Mouse (Mus musculus) left cerebral cortex, postnatal 10 days (tissue): ENCODE measurements around the gene Gsk3a. TPM values are rescaled to one million over a fixed set of nuclear protein-coding genes. Genes with fewer than 3 reads are reported as not detected.
A peak's percentile ranks its signal among the peaks of the same experiment; 100 is the strongest.
"Not testable (repeated sequence)": the region's sequence is repeated elsewhere in the genome, so short reads cannot be mapped to it uniquely, and the experiment has no call there.

Experiments used
- DNase-seq, 2 experiments: peaks; one replicate each; pipeline ENCODE4 v3.0.0; 2021 to 2022; ENCODE audit warnings: low spot score in 2 of 2, mixed read lengths in 1 of 2; ENCODE audit errors: extremely low spot score in 1 of 2
- intact Hi-C: fragments of 180-260 bp; cut with DNase I; formaldehyde crosslinking; loops from one replicate; pipeline ENCODE4 v1.15.1; 2025
- total RNA-seq, 2 experiments: library from RNA; stranded (reverse); gene quantifications; 2 replicates each; pipeline ENCODE4 v1.2.3; 2021

Gene Gsk3a
- total RNA-seq, 2 experiments from 2014 or later, result 205 TPM

GRCm38 (mm10) chr7:25274996-25275395, 37.3 kb upstream of the Gsk3a start:
- intact Hi-C loops, result loop anchor here (2.0 kb wide), 1 partner anchor 28 kb away; no protein-coding TSS in a partner anchor
- no peak for DNase-seq

DNA sequence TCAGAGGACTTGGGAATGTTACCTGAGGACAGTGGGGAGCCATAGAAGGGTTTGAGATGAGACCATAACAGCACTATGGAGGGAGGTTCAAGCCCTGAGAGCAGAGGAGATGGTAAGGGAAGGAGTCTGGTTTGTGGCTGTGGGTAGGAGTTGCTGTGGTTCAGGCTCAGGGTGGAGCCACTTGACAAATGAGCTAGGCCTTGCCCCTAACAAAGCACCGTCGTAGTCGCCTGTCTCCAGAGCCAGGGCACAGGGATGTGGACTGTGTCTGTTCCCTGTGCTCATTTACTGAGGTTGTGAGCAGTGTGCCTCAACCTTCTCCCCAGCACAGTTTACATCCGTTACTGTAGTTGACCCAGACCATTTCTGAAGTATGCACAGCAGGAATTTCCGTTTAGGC, 36.9 kb upstream of the Gsk3a start:
- DNase-seq, result no peak
- intact Hi-C loops, result loop anchor here (2.0 kb wide), 1 partner anchor 28 kb away; no protein-coding TSS in a partner anchor

DNA sequence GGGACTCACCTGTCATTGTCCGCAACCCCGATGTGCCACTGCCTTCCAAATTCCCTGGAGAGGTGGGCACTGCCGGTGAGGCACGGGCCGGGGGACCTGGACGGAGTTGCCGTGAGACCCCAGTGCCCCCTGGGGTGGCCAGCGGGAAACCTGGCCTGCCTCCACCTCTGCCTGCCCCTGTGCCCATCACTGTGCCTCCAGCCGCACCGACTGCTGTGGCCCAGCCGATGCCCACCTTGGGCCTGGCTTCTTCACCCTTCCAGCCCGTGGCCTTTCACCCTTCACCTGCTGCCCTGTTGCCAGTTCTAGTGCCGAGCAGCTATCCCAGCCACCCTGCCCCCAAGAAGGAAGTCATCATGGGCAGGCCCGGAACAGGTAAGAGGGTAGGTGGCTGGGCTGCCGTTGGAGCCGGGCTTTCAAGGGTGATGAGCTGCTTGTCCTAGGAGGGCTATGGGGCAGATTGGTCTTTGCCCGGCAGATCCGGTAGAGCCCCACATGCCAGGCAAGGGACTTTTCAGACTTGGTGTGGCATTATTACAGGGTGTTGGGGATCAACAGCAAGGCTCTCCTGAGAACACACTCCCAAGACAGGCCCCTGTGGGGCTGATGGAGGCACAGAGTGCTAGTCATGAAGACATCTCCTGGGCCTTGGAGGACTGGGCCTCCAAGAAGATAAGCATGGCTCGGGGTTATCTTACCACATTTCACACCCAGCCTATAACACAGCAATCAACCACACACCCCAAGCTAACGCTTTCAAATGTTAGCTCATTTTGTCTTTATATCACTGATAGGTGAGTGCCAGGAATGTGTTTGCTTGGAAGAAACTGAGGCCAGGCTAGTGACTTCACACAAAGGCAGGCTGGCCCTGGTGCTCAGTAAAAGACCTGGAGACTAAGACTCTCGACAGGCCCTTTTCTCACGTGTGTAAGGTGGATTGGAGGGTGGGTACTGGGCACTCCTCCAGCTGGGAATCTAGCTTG, 35.9 kb upstream of the Gsk3a start:
- intact Hi-C loops, result loop anchor here (2.0 kb wide), 1 partner anchor 27 kb away; no protein-coding TSS in a partner anchor

DNA sequence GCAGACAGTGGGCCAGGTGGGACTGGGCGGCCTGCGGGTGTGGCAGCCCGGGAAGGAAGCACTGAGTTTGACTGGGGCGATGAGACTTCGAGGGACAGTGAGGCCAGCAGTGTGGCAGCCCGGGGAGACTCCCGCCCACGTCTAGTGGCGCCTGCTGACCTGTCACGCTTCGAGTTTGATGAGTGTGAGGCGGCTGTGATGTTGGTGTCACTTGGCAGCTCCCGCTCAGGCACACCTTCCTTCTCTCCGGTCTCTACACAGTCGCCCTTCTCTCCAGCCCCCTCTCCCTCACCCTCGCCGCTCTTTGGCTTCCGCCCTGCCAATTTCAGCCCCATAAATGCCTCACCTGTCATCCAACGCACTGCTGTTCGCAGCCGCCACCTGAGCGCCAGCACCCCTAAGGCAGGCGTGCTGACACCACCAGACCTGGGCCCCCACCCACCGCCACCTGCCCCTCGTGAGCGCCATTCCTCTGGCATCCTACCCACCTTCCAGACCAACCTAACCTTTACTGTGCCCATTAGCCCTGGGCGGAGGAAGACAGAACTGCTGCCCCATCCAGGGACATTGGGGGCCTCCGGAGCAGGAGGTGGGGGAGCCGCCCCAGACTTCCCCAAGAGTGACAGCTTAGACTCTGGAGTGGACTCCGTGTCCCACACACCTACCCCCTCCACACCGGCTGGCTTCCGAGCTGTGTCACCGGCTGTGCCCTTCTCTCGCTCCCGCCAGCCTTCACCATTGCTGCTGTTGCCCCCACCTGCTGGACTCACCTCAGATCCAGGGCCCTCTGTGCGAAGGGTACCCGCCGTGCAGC, 35.0 kb upstream of the Gsk3a start:
- intact Hi-C loops, result no loop called here
- no peak for DNase-seq

More for the DNA sequence above, 35.9 kb upstream of the Gsk3a start:
- DNase-seq, result no peak

GRCm38 (mm10) chr7:25271651-25272444, 34.2 kb upstream of the Gsk3a start:
- DNase-seq, result no peak
- intact Hi-C loops, result no loop called here

DNA sequence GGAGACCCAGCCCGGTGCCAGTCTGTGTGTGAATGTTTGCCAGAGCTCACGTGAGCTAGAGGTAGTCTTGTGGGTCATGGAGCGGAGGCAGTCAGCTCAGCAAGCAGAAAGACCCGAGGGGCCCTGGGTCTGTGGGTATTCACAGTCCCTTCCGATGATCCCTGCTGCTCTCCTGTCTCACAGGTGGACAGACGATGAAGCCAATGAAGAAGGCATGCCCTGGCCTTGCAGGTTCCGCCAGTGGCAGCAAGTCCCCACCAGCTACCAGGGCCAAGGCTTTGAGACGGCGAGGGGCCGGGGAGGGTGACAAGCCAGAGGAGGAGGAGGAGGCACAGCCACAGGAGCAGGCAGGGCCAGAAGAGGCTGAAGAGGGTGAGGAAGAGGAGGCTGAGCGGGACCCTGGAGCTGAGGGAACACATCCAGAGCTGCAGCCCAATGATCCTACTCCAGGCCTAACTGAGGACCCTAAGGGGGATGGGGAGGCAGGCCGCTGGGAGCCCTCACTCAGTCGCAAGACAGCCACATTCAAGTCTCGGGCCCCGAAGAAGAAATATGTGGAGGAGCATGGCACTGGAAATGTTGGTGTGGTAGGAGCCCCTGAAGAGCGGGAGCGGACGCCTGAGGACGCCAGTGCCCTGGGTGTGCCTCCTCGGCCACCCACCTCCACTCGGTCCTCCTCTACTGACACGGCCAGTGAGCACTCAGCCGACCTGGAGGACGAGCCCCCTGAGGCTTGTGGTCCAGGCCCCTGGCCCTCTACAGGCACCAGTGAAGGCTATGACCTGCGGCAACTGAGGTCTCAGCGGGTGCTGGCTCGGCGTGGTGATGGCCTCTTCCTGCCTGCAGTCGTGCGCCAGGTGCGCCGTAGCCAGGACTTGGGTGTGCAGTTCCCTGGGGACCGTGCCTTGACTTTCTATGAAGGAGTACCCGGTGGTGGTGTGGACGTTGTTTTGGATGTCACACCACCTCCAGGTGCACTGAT, 33.3 kb upstream of the Gsk3a start:
- no peak for DNase-seq

DNA sequence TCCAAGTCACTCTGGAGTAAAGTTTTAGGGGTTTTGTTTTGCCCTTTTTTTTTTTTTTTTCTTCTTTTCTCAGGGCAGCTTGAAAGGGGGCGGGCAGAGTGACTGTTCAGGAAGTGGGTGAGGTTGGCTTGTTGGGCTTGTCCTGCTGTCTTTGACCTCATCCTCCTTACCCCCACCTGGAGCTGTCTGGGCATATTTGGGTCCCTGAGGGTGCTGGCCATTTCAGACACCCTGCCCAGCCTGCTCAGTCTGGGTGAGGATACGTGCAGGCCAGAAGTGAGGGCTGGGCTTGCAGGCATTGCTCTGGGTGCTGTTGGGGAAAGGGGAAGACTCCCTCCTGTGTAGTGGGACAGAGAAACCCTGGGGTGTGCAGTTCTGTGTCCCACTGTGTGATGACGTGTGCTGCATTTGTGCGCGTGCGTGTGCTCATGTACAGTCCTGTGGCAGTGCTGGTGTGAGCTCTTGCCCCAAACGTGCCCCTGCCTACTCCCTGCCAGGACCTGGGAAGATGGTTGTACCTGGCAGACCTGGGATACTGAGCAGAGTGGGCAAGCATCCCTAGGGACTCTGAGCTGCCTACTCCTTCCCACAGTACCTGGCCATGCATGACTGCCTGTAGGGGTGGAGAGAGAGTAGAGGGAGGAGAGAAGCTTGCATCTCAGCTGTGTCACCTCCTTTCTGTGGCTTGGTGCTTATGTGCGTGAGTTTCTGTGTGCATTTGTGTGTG, 32.1 kb upstream of the Gsk3a start:
- no peak for DNase-seq
- intact Hi-C loops, result no loop called here

More for the DNA sequence above, 33.3 kb upstream of the Gsk3a start:
- intact Hi-C loops, result no loop called here

DNA sequence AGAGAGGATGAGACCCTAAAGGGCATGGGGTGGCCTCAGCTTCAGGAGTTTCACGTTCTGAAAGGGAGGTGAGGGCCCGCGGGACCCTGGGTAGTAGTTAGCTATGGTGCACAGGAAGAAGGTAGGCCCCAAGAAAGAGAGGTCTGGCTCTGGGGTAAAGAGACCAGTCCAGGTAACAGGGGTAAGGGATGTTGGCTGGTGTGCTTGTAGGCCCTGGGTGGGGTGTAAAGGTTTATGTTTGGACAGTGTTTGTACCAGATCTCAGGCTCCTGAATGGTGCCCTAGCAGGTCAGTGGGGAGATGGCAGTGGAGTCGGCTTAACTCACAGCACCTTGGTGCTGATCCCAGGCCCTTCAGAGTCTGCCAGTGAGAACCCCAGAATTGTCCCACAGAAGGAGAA, 31.4 kb upstream of the Gsk3a start:
- DNase-seq, result no peak
- intact Hi-C loops, result no loop called here

DNA sequence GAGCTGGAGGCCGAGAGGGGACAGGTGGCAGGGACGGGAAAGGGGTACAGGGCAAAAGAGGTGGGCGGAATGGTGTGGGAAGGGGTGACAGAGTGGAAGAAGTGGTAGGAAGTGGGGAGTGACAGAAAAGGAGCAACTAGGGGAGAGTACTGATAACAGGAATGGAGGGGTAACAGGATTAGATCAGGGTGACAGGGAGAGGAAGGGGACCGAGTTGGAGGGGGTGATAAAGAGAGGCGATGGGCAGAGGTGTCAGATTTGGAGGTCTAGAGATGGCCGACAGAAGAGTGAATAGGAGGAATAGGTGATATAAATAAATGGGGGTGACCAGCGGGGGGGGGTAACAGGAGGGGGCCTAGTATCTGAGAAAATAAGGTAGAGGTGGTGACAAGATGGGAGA, 30.9 kb upstream of the Gsk3a start:
- no peak for DNase-seq
- intact Hi-C loops, result no loop called here

DNA sequence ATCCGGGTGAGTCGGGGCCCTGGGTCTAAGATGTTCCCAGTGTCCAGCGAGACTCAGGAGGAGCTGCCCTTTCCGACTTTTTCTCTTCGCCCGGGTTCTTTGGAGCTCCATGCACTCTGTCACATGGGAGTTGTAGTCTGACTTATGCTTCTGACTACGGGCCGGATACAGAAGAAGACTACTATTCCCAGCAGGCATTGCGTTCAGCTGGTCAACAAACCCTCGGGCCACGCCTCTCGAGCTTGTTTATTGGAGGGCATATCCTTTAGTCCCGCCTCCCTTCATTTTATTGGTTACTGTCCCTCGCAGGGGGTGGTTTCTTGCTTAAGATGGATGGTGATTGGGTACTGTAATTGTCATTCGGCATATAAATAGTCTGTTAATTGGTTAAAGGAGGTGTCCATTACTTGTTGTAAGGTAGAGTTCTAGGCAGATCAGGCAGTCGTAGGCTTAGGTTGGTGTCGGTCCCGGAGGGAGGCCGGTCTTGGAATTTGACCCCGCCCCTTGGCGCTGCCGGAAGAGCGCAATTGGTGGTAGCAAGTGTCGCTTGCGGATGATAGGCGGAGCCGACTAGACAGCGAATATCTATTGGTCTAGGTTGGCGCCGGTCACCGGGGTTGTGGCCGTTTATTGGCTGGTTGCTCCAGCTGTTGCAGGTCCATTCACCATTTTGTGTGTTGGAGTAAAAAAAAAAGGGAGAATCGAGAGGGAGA, 30.3 kb upstream of the Gsk3a start:
- DNase-seq, result peak; percentile 100

DNA sequence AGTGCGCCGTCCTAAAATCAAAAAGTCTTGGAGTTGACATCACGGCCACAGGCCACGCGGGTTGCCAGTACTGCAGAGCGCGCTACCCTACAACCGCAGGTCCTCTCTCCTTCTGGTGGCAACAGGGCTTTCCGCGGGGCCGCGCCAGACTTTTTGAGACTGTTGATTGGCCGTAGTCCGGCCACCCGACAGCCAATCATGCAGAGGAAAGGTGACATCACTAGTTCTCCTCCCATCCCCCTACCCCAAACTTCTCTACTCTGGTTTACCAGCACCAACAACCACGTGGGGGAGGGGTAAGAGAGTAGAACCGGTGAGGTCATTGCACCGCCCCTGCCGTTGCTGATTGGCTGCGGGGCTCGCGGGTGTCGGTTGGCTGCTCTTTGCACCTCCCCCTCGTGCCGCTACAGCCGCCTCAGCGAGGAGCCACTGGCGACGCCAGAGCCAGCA, 29.7 kb upstream of the Gsk3a start, which contains the start of gene Cic:
Gene Cic, plus strand, starts transcription at position 404 of the 450 bp plus-strand sequence.
- intact Hi-C loops, result no loop called here
- peak; percentile 99 to 100 for DNase-seq

More for the DNA sequence above, 30.3 kb upstream of the Gsk3a start:
- intact Hi-C loops, result no loop called here

DNA sequence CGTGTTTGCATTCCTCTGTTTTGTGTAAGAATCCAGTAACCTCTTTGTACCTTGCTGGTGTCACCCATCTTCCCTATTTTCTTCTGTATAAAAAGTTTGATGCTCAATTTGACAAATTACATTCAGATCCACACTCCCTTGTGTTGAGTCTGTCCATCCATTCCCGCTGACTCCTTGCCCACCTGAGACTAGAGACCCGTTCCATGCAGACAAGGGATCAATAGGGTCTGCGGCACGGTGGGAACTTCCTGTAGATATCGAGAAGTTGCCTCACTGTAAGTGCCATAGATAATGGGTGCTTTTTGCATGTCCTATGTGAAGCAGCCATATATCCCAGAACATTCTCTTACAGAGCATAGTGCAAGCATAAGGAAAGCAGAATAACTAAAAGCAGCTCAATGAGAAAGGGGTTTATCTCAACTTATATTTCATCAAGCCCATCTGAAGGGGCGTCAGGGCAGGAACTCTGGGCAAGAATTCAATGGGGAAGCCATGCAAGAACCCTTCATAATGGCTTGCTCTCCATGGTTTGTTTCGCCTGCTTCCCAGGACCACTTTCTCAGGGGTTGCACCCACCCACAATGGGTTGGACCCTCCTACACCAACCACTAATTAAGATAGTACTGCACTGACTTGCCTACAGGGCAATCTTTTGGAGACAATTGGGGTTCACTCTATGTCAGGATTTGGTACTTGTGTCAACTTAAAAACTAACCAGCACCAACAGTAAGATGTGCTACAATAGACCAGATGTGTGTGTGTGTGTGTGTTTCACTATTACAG, 28.7 kb upstream of the Gsk3a start:
- no peak for DNase-seq
- intact Hi-C loops, result no loop called here

DNA sequence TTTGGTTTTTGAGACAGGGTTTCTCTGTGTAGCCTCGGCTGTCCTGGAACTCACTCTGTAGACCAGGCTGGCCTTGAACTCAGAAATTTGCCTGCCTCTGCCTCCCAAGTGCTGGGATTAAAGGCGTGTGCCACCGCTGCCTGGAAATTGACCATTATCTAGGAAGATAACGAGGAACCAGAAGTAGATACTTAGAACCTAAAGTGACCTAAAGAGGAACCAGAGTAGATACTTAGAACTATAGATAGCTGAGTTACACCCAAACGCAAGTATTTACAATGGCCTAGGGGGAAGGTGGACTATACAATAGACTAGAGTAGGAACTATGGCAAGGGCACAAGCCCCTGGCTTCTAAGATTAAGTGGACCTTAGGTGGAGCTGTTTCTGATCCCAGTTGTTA, 28.1 kb upstream of the Gsk3a start:
- DNase-seq, intact Hi-C loops: not testable (repeated sequence)

GRCm38 (mm10) chr7:25263968-25264870, 26.6 kb upstream of the Gsk3a start:
- intact Hi-C loops, result no loop called here
- DNase-seq, result no peak

DNA sequence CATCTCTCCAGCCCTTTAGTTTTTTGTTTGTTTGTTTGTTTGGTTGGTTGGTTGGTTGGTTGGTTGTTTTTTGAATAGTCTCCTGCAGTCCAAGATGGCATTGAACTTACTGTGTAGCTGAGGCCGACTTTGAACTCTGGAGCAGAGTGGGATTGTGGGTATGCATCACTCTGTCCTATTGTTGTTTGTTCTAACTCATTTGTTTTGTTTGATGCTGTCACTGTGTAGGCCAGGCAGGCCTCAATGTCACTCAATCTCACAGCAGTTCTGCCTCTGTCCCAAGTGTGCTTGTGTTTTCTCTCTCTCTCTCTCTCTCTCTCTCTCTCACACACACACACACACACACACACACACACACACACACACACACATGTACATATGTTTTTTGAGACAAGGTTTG, 24.2 kb upstream of the Gsk3a start:
- intact Hi-C loops, result no loop called here
- DNase-seq, result no peak
